Mouse (Mus musculus) limb, embryonic 15.5 days (tissue): ENCODE measurements around the gene Tbp. TPM values are rescaled to one million over a fixed set of nuclear protein-coding genes. Genes with fewer than 3 reads are reported as not detected.
"Not testable (repeated sequence)": the region's sequence is repeated elsewhere in the genome, so short reads cannot be mapped to it uniquely, and the experiment has no call there.

Source experiments
- ATAC-seq: fragments of 200-750 bp; cut with Nextera tagmentation; 2 replicates; pipeline ENCODE4 v1.8.0; 2017; ENCODE audit warnings: low read depth, moderate TSS enrichment; ENCODE audit not compliant: insufficient number of reproducible peaks, low FRiP score, low TSS enrichment
- H3K27ac ChIP-seq: fragments of 300-500 bp; sonication (generic); 2 replicates; pipeline ENCODE4 v1.5.1; 2015; ENCODE audit warnings: moderate library complexity, mild to moderate bottlenecking, inconsistent platforms
- H3K27me3 ChIP-seq: fragments of 300-500 bp; sonication (generic); 2 replicates; pipeline ENCODE4 v1.6.1; 2015; ENCODE audit warnings: inconsistent platforms
- H3K36me3 ChIP-seq: fragments of 300-500 bp; sonication (generic); 2 replicates; pipeline ENCODE4 v1.6.1; 2015; ENCODE audit warnings: inconsistent platforms
- H3K4me1 ChIP-seq: fragments of 300-500 bp; sonication (generic); 2 replicates; pipeline ENCODE4 v1.6.1; 2015; ENCODE audit warnings: inconsistent platforms
- H3K4me2 ChIP-seq: fragments of 300-500 bp; sonication (generic); 2 replicates; pipeline ENCODE4 v1.6.1; 2015; ENCODE audit warnings: mild to moderate bottlenecking, inconsistent platforms
- H3K4me3 ChIP-seq: fragments of 300-500 bp; sonication (generic); 2 replicates; pipeline ENCODE4 v1.5.1; 2015; ENCODE audit warnings: mild to moderate bottlenecking, inconsistent platforms
- H3K9ac ChIP-seq: fragments of 300-500 bp; sonication (generic); 2 replicates; pipeline ENCODE4 v1.6.1; 2015; ENCODE audit warnings: inconsistent platforms
- H3K9me3 ChIP-seq: fragments of 300-500 bp; sonication (generic); 2 replicates; pipeline ENCODE4 v1.6.1; 2016; ENCODE audit warnings: inconsistent platforms
- WGBS: fragments of 180-500 bp; shearing (Covaris S2); methylation state at CpG from one replicate; pipeline ENCODE4 v1.1.7; 2015; 5-methylcytosine and 5-hydroxymethylcytosine counted together
- polyA plus RNA-seq: library from polyadenylated mRNA; unstranded; fragments of >200 nt; fragmentation: Nextera tagmentation; extraction: Ambion mirVana; gene quantifications from 2 replicates; pipeline ENCODE4 v1.2.1, GENCODE M21; 2015

Gene Tbp
- polyA plus RNA-seq, 1 experiment from 2014 or later = 44.6 TPM

- ATAC-seq = no peak
- Histone ChIP-seq H3K4me2 (no peak overlapping the region), H3K4me3 (no peak overlapping the region), H3K9me3 (no peaks in the 10 kb centered on the region), H3K27ac (no peak overlapping the region), H3K36me3 (peaks cover 85% of the 10 kb centered on the region), H3K9ac (no peak overlapping the region), H3K27me3 (no peaks in the 10 kb centered on the region), H3K4me1 (no peaks in the 10 kb centered on the region)
- WGBS = 89% methylated on average over 5 of the region's 5 CpGs
Observed at GRCm38 (mm10) chr17:15518186-15518585, 18.5 kb downstream of the Tbp start.

GRCm38 (mm10) chr17:15518766-15519165 lies 19.1 kb downstream of the Tbp start:
- no peaks in the 10 kb centered on the region for H3K9me3 ChIP-seq
- H3K36me3 ChIP-seq = peaks cover 81% of the 10 kb centered on the region
- H3K27me3 ChIP-seq = no peaks in the 10 kb centered on the region
- H3K27ac ChIP-seq = no peak overlapping the region
- no peaks in the 10 kb centered on the region for H3K4me1 ChIP-seq
- no peak overlapping the region for H3K4me3 ChIP-seq
- ATAC-seq = no peak
- H3K4me2 ChIP-seq = no peak overlapping the region
- no peak overlapping the region for H3K9ac ChIP-seq
- WGBS = 89% methylated on average over 1 of the region's 1 CpGs

- no peak overlapping the region for H3K27ac ChIP-seq
- WGBS = 10% methylated on average over 10 of the region's 10 CpGs
Observed at GRCm38 (mm10) chr17:15526304-15526703, 26.6 kb downstream of the Tbp start.

GRCm38 (mm10) chr17:15526986-15527810 lies 27.5 kb downstream of the Tbp start, which contains the start of gene Pdcd2:
Gene Pdcd2 (minus strand): TSS chr17:15527301.
- Histone ChIP-seq H3K36me3 (peaks cover 19% of the 10 kb centered on the region), H3K9me3 (no peaks in the 10 kb centered on the region), H3K4me2 (peak within 1 kb of the TSS; percentile 87), H3K4me1 (peaks cover 8% of the 10 kb centered on the region), H3K4me3 (peak within 1 kb of the TSS; percentile 78), H3K9ac (peak within 1 kb of the TSS; percentile 67), H3K27me3 (no peaks in the 10 kb centered on the region), H3K27ac (peak within 1 kb of the TSS; percentile 89)
- 1% methylated on average over 55 of the region's 55 CpGs for WGBS
- ATAC-seq = peak; percentile 98

More at GRCm38 (mm10) chr17:15526304-15526703, 26.6 kb downstream of the Tbp start:
- ATAC-seq = no peak
- H3K27me3 ChIP-seq = no peaks in the 10 kb centered on the region
- peak overlapping the region; percentile 67 for H3K9ac ChIP-seq
- H3K4me2 ChIP-seq = peak overlapping the region; percentile 87
- H3K4me1 ChIP-seq = peaks cover 8% of the 10 kb centered on the region
- peak overlapping the region; percentile 78 for H3K4me3 ChIP-seq
- H3K36me3 ChIP-seq = peaks cover 27% of the 10 kb centered on the region
- H3K9me3 ChIP-seq = no peaks in the 10 kb centered on the region

- Histone ChIP-seq H3K9me3 (no peaks in the 10 kb centered on the region), H3K9ac (peak overlapping the region; percentile 67; the same call in 1 of the 2 replicates), H3K4me1 (peaks cover 8% of the 10 kb centered on the region), H3K36me3 (peaks cover 16% of the 10 kb centered on the region), H3K4me3 (peak overlapping the region; percentile 78), H3K27ac (peak overlapping the region; percentile 89), H3K27me3 (no peaks in the 10 kb centered on the region), H3K4me2 (peak overlapping the region; percentile 87)
- WGBS = 51% methylated on average over 3 of the region's 3 CpGs
- no peak for ATAC-seq
Observed at GRCm38 (mm10) chr17:15527811-15528136, 28.1 kb downstream of the Tbp start.

- H3K9ac ChIP-seq = no peak overlapping the region
- H3K4me2 ChIP-seq = no peak overlapping the region
- H3K4me1 ChIP-seq = peaks cover 8% of the 10 kb centered on the region
- H3K27ac ChIP-seq = no peak overlapping the region
- ATAC-seq = no peak
- H3K36me3 ChIP-seq = peaks cover 14% of the 10 kb centered on the region
- H3K27me3 ChIP-seq = no peaks in the 10 kb centered on the region
- WGBS = 71% methylated on average over 2 of the region's 2 CpGs
- no peaks in the 10 kb centered on the region for H3K9me3 ChIP-seq
- H3K4me3 ChIP-seq = no peak overlapping the region
Observed at GRCm38 (mm10) chr17:15528887-15529286, 29.2 kb downstream of the Tbp start.

GRCm38 (mm10) chr17:15530141-15530540 lies 30.5 kb downstream of the Tbp start:
- peaks cover 3% of the 10 kb centered on the region; the same call in 1 of the 2 replicates for H3K36me3 ChIP-seq
- no peak for ATAC-seq
- H3K27me3 ChIP-seq = peaks cover 2% of the 10 kb centered on the region
- no peak overlapping the region for H3K4me2 ChIP-seq
- no peak overlapping the region for H3K4me3 ChIP-seq
- H3K9ac ChIP-seq = no peak overlapping the region
- H3K4me1 ChIP-seq = peaks cover 8% of the 10 kb centered on the region
- WGBS = 10% methylated on average over 5 of the region's 5 CpGs
- H3K27ac ChIP-seq = no peak overlapping the region
- no peaks in the 10 kb centered on the region for H3K9me3 ChIP-seq

GRCm38 (mm10) chr17:15535162-15535800 lies 35.6 kb downstream of the Tbp start:
- peaks cover 6% of the 10 kb centered on the region; the same call in 1 of the 2 replicates for H3K4me1 ChIP-seq
- peaks cover 21% of the 10 kb centered on the region for H3K27me3 ChIP-seq
- H3K9ac ChIP-seq = no peak overlapping the region
- 62% methylated on average over 10 of the region's 11 CpGs for WGBS
- H3K4me2 ChIP-seq = no peak overlapping the region
- H3K9me3 ChIP-seq = no peaks in the 10 kb centered on the region
- no peaks in the 10 kb centered on the region for H3K36me3 ChIP-seq
- no peak overlapping the region for H3K4me3 ChIP-seq
- ATAC-seq = no peak
- no peak overlapping the region for H3K27ac ChIP-seq

- Histone ChIP-seq H3K27me3 (peaks cover 21% of the 10 kb centered on the region), H3K4me3 (peak overlapping the region; percentile 45), H3K36me3 (no peaks in the 10 kb centered on the region), H3K9me3 (no peaks in the 10 kb centered on the region), H3K27ac (no peak overlapping the region), H3K9ac (no peak overlapping the region), H3K4me2 (peak overlapping the region; percentile 81), H3K4me1 (peaks cover 6% of the 10 kb centered on the region; the same call in 1 of the 2 replicates)
- WGBS = 17% methylated on average over 8 of the region's 8 CpGs
- ATAC-seq = no peak
Observed at GRCm38 (mm10) chr17:15535943-15536342, 36.3 kb downstream of the Tbp start.

- ATAC-seq = 0 out of 2 replicates have a peak, but pooled peaks have one; percentile 40
- Histone ChIP-seq H3K36me3 (no peaks in the 10 kb centered on the region), H3K27me3 (peaks cover 21% of the 10 kb centered on the region), H3K4me1 (peaks cover 6% of the 10 kb centered on the region; the same call in 1 of the 2 replicates), H3K9me3 (no peaks in the 10 kb centered on the region), H3K4me2 (peak overlapping the region; percentile 81), H3K27ac (no peak overlapping the region), H3K4me3 (peak overlapping the region; percentile 45), H3K9ac (peak overlapping the region; percentile 23; the same call in 1 of the 2 replicates)
- WGBS = 2% methylated on average over 33 of the region's 33 CpGs
Observed at GRCm38 (mm10) chr17:15536457-15536904, 36.8 kb downstream of the Tbp start.

- no peak overlapping the region for H3K4me2 ChIP-seq
- no peak overlapping the region for H3K27ac ChIP-seq
- no peak overlapping the region for H3K9ac ChIP-seq
- H3K36me3 ChIP-seq = no peaks in the 10 kb centered on the region
- no peak overlapping the region for H3K4me3 ChIP-seq
- H3K9me3 ChIP-seq = no peaks in the 10 kb centered on the region; the same call in 1 of the 2 replicates
- no peak for ATAC-seq
- H3K4me1 ChIP-seq = peaks cover 6% of the 10 kb centered on the region; the same call in 1 of the 2 replicates
- 66% methylated on average over 4 of the region's 4 CpGs for WGBS
- H3K27me3 ChIP-seq = peaks cover 18% of the 10 kb centered on the region
Observed at GRCm38 (mm10) chr17:15540309-15540708, 40.6 kb downstream of the Tbp start.

GRCm38 (mm10) chr17:15543868-15544267 lies 44.2 kb downstream of the Tbp start:
- WGBS = 56% methylated on average over 4 of the region's 4 CpGs
- H3K9ac ChIP-seq, ATAC-seq: not testable (repeated sequence)

More at GRCm38 (mm10) chr17:15543868-15544267, 44.2 kb downstream of the Tbp start:
- not testable (repeated sequence) for H3K27ac ChIP-seq, H3K4me3 ChIP-seq, H3K4me2 ChIP-seq, H3K4me1 ChIP-seq, H3K27me3 ChIP-seq, H3K9me3 ChIP-seq, H3K36me3 ChIP-seq
